Mouse (Mus musculus) hindbrain, embryonic 10.5 days (tissue): ENCODE results near the gene Pkdrej. TPM values are rescaled to one million over a fixed set of nuclear protein-coding genes. Genes with fewer than 3 reads are reported as not detected.
"Not testable (repeated sequence)": the region's sequence is repeated elsewhere in the genome, so short reads cannot be mapped to it uniquely, and the experiment has no call there.

Experiments
- DNase-seq: peaks from one replicate; pipeline ENCODE4 v3.0.0-alpha.2; 2017; ENCODE audit warnings: low spot score
- H3K27ac ChIP-seq: fragments of 300-500 bp; sonication (generic); 2 replicates; pipeline ENCODE4 v1.5.1; 2016; ENCODE audit warnings: mild to moderate bottlenecking, moderate library complexity
- H3K27me3 ChIP-seq: fragments of 300-500 bp; sonication (generic); 2 replicates; pipeline ENCODE4 v1.6.1; 2016; ENCODE audit warnings: mild to moderate bottlenecking; ENCODE audit not compliant: poor library complexity, insufficient read depth, severe bottlenecking
- H3K36me3 ChIP-seq: fragments of 300-500 bp; sonication (generic); 2 replicates; pipeline ENCODE4 v1.6.1; 2016; ENCODE audit warnings: mild to moderate bottlenecking, moderate library complexity
- H3K4me1 ChIP-seq: fragments of 300-500 bp; sonication (generic); replicated peaks from 2 replicates; pipeline ENCODE4 v1.6.1; 2016; ENCODE audit warnings: mild to moderate bottlenecking
- H3K4me3 ChIP-seq: fragments of 300-500 bp; sonication (generic); 2 replicates; pipeline ENCODE4 v1.5.1; 2016; ENCODE audit warnings: mild to moderate bottlenecking, moderate library complexity
- H3K9me3 ChIP-seq: fragments of 300-500 bp; sonication (generic); 2 replicates; pipeline ENCODE4 v1.6.1; 2016; ENCODE audit warnings: mild to moderate bottlenecking, moderate library complexity
- WGBS: fragments of 180-500 bp; shearing (Covaris S2); methylation state at CpG from one replicate; pipeline ENCODE4 v1.1.7; 2016; 5-methylcytosine and 5-hydroxymethylcytosine counted together
- polyA plus RNA-seq: library from polyadenylated mRNA; unstranded; fragments of >200 nt; fragmentation: Nextera tagmentation; extraction: Ambion mirVana; gene quantifications from 2 replicates; pipeline ENCODE4 v1.2.1, GENCODE M21; 2016

The Pkdrej gene
- polyA plus RNA-seq, 1 experiment from 2014 or later = not detected

DNA sequence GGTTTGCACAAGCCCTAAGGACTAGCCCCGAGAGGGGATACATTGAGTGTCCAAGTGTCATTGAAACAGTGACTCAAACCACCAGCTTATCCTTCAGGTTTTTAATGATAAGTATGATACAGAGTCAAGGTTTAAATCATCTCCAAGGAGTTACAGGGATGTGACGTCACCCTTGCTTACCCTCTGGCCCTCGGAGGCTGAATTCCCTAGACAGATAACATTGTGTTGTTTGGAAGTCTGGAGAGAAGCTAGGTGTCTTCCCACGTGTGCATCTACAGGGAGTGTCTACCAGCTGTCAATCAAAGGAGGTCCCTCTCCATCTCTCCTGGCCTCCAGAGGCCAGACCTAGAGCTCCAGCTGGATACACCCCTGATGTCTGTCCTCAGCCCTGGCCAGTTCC is 14.6 kb downstream of the Pkdrej start:
- Histone ChIP-seq H3K27me3 (no peaks in the 10 kb centered on the region), H3K36me3 (no peaks in the 10 kb centered on the region), H3K27ac (no peak overlapping the region), H3K9me3 (no peaks in the 10 kb centered on the region), H3K4me3 (no peak overlapping the region), H3K4me1 (peaks cover 11% of the 10 kb centered on the region)
- DNase-seq = no peak
- 86% methylated on average over 4 of the region's 4 CpGs for WGBS

DNA sequence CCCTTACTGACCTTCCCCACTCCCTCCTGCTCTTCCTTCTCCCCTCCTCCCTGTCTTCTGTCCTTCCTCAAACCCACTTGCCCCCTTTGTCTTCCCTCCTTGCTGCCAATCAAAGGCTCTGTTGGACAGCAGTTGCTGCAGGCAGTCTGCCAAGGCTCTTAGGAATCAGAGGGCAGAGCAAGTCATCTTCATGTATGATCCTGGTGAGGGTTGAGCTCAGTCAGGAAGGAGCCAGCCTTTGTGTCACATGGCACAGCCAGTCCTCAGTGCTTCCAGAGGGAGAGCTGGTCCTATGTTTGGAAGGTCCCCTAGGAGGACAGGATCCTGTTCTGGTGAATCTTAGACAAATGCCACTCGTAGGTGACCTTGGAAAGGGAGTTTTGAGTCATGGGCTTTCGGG is 18.6 kb downstream of the Pkdrej start:
- H3K4me3 ChIP-seq = no peak overlapping the region
- WGBS = 80% methylated on average over 2 of the region's 2 CpGs
- DNase-seq = no peak
- H3K9me3 ChIP-seq = no peaks in the 10 kb centered on the region
- no peaks in the 10 kb centered on the region for H3K4me1 ChIP-seq
- no peak overlapping the region for H3K27ac ChIP-seq
- H3K36me3 ChIP-seq = no peaks in the 10 kb centered on the region
- H3K27me3 ChIP-seq = no peaks in the 10 kb centered on the region

DNA sequence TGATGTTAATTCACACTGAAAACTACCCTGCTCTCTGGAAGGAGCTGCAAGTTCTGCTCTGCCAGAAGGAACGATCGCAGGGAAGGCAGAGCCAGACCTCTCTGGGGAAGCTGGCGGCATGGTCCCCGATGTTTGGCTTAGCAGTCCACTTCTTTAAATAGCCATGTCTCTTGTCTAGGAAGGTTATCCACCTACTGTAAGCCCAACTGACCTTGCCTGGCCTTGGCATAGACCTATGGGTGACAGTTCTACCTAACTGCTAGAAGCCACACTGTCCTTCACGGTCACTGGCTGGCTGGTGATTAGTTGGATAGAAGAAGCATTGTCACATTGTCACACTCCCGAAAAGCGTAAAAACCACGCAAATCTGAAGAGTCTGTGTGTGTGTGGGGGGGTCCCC is 22.9 kb downstream of the Pkdrej start:
- 93% methylated on average over 8 of the region's 8 CpGs for WGBS
- no peak for DNase-seq
- Histone ChIP-seq H3K9me3 (no peaks in the 10 kb centered on the region), H3K27me3 (no peaks in the 10 kb centered on the region), H3K27ac (no peak overlapping the region), H3K36me3 (no peaks in the 10 kb centered on the region), H3K4me3 (no peak overlapping the region), H3K4me1 (no peaks in the 10 kb centered on the region)

DNA sequence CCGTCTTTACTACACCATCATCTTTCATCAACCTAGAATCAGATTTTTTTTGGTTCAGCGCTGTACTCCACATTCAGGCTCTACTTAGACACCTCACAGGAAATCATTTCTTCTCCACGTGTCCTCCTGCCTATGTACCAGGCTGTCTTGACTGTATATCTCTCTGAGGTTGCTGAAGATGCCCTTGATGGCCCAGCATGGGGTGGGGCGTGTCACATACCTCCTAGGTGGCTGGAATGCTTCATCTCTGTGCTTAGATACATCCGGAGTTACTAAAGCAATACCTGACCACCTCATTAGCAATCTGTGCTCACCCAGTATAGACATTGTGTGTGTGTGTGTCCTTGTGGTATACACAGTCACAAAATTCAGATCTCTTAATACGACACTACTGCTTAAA is 26.0 kb downstream of the Pkdrej start:
- Histone ChIP-seq H3K36me3 (no peaks in the 10 kb centered on the region), H3K27ac (no peak overlapping the region), H3K9me3 (no peaks in the 10 kb centered on the region), H3K4me3 (no peak overlapping the region), H3K4me1 (no peaks in the 10 kb centered on the region), H3K27me3 (no peaks in the 10 kb centered on the region)
- 82% methylated on average over 6 of the region's 6 CpGs for WGBS
- DNase-seq = no peak

DNA sequence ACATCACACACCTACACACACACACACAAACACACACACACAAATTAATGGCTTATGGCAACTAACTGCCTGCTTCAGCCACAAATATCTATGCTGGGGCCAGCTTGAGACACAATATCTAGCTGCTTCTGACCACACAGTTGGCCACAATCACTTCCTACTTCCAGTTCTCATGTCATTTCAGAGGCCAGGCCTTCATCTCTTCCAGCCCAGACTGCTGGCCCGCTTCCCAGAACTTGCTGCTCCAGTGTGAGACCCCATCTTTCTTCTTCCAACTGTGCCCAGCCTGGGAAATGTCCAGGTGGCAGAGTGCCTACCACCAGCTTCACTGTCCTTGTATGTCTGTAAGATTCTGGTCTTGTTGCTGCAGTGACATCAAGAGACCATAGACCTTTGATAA is 28.7 kb downstream of the Pkdrej start:
- no peak for DNase-seq
- no peaks in the 10 kb centered on the region for H3K27me3 ChIP-seq
- H3K4me3 ChIP-seq = no peak overlapping the region
- 82% methylated on average over 1 of the region's 1 CpGs for WGBS
- H3K9me3 ChIP-seq = no peaks in the 10 kb centered on the region
- no peaks in the 10 kb centered on the region; the same call in 1 of the 2 replicates for H3K4me1 ChIP-seq
- H3K36me3 ChIP-seq = no peaks in the 10 kb centered on the region
- no peak overlapping the region for H3K27ac ChIP-seq

DNA sequence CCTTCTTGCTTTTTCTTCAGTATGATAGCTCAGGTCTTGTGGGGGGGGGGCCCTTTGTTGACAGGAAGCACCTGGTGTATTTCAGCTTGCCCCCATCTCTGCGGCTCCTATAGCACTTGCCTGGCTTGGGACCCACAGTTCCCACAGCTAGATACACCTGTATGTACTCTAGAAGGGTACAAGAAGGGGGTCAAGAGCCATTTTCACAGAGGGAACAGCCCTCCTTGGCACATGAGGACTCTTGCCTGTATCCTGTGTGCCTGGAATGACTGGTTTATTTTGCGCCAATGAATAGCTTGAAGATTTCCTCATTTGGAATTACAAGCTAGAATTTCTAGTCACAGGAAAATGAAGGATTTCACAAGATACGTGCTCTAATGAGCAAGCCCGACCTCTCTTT is 30.1 kb downstream of the Pkdrej start:
- H3K36me3 ChIP-seq = no peaks in the 10 kb centered on the region

DNA sequence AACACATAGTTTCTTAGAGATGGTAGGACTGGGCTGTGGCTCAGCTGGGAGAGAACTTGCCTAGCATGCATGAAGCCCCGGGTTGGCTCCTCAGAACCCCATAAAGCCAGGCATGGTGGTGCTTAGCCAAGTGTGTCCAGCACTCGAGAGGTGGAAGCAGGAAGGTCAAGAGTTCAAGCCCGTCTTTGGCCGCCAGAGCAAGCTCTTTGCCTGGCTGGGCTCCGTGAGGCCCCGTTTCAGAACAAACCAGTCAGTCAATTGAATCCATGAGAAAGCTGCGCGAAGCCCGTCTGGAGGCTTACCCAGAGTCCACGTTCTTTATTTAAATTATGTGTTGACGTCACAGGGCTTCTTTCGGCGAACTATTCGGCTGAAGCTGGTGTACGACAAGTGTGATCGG is 32.9 kb downstream of the Pkdrej start:
- WGBS = 75% methylated on average over 16 of the region's 16 CpGs
- no peaks in the 10 kb centered on the region for H3K36me3 ChIP-seq
- no peak for DNase-seq
- no peak overlapping the region for H3K27ac ChIP-seq
- no peaks in the 10 kb centered on the region; the same call in 1 of the 2 replicates for H3K4me1 ChIP-seq
- H3K4me3 ChIP-seq = no peak overlapping the region
- no peaks in the 10 kb centered on the region for H3K27me3 ChIP-seq
- H3K9me3 ChIP-seq = no peaks in the 10 kb centered on the region

More for the DNA sequence above, 30.1 kb downstream of the Pkdrej start:
- no peaks in the 10 kb centered on the region for H3K9me3 ChIP-seq
- no peaks in the 10 kb centered on the region; the same call in 1 of the 2 replicates for H3K4me1 ChIP-seq
- H3K27me3 ChIP-seq = no peaks in the 10 kb centered on the region
- no peak for DNase-seq
- H3K27ac ChIP-seq = no peak overlapping the region
- H3K4me3 ChIP-seq = no peak overlapping the region
- WGBS = 86% methylated on average over 4 of the region's 4 CpGs

DNA sequence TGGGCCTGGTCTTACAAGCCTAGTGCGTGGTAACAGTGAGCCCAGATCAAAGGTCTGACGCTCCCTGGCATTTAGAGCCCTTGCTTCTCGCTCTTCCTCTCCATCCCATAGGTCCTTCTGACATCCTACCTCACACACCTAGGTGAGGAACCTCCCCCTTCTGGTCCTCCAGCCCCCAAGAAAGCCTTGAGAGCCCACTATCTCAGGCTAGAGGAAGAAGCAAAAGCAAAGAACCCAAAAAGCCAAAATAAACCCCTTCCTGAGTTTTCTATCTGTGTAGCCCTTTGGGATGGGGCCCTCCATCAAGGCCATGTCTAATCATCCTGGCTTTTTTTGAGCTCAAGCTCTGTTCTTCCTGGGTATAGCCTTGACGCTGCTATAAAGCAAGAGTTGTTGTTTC is 33.5 kb downstream of the Pkdrej start:
- no peak for DNase-seq
- no peaks in the 10 kb centered on the region; the same call in 1 of the 2 replicates for H3K4me1 ChIP-seq
- WGBS = 88% methylated on average over 4 of the region's 4 CpGs

DNA sequence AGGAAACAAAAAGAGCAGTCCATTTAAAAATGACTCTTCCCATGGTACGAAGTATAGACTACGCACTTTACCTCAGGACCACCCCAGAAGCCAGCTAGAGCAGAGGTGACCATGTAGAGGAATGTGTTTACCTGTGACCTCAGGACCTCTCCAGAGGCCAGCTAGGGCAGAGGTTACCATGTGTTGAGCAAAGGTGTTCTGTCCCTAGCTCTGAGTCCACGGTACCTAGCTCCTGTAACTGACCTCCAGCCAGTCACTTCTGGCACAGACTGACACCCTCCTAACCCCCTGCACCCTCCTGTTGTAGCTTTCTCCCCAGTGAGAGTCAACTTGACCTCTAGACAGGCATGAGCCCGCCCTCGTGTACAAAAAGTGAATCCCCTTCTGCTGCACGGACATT is 34.1 kb downstream of the Pkdrej start:
- Histone ChIP-seq H3K9me3 (no peaks in the 10 kb centered on the region), H3K4me1 (no peaks in the 10 kb centered on the region; the same call in 1 of the 2 replicates), H3K27me3 (no peaks in the 10 kb centered on the region), H3K27ac (no peak overlapping the region), H3K4me3 (no peak overlapping the region), H3K36me3 (no peaks in the 10 kb centered on the region)
- DNase-seq = no peak
- WGBS = 88% methylated on average over 6 of the region's 6 CpGs

More for the DNA sequence above, 33.5 kb downstream of the Pkdrej start:
- H3K27me3 ChIP-seq = no peaks in the 10 kb centered on the region
- no peak overlapping the region for H3K4me3 ChIP-seq
- H3K27ac ChIP-seq = no peak overlapping the region
- no peaks in the 10 kb centered on the region for H3K9me3 ChIP-seq
- no peaks in the 10 kb centered on the region for H3K36me3 ChIP-seq

DNA sequence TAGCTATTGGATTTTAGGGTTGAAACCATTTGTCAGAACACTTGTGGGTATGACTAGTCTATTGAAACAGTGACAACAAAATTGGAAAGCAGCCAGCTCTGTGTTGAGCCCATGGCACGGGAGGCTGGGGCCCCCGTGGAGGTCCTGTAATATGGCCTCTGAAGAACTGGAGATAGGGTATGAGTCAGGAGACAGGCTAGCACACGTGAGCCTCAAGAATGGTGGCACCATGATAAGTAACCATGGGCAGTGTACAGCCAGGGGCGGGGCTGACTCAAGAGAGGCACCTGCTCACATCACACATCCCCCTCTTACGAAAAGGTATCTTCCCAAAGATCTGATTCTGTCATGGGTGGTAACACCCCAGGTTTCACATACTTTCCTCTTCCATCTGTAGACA is 34.8 kb downstream of the Pkdrej start:
- no peak for DNase-seq
- 83% methylated on average over 5 of the region's 5 CpGs for WGBS
- Histone ChIP-seq H3K9me3 (no peaks in the 10 kb centered on the region), H3K27me3 (no peaks in the 10 kb centered on the region), H3K4me3 (no peak overlapping the region), H3K36me3 (no peaks in the 10 kb centered on the region), H3K27ac (no peak overlapping the region), H3K4me1 (no peaks in the 10 kb centered on the region; the same call in 1 of the 2 replicates)

DNA sequence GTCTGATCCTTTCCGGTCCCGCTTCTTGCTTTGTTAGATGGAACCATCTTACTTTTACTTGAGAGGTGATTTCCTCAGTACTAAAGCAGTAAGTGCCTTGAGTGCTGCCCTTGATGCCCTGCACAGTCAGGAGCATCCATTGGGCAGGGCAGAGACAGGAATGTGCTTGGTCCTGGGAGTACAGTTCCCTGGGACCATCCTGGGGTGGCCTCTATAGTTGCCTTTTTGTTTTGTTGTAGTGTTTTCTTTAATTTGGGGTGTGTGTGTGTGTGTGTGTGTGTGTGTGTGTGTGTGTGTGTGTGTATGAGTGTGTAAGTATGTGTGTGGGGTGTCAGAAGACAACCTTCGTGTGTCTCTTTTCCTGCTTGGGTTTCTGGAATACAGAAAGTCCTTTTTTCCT is 37.2 kb downstream of the Pkdrej start:
- Histone ChIP-seq H3K4me3 (no peak overlapping the region), H3K27me3 (no peaks in the 10 kb centered on the region), H3K4me1 (no peaks in the 10 kb centered on the region; the same call in 1 of the 2 replicates), H3K27ac (no peak overlapping the region), H3K9me3 (no peaks in the 10 kb centered on the region), H3K36me3 (no peaks in the 10 kb centered on the region)
- WGBS = 92% methylated on average over 3 of the region's 3 CpGs
- DNase-seq = no peak

DNA sequence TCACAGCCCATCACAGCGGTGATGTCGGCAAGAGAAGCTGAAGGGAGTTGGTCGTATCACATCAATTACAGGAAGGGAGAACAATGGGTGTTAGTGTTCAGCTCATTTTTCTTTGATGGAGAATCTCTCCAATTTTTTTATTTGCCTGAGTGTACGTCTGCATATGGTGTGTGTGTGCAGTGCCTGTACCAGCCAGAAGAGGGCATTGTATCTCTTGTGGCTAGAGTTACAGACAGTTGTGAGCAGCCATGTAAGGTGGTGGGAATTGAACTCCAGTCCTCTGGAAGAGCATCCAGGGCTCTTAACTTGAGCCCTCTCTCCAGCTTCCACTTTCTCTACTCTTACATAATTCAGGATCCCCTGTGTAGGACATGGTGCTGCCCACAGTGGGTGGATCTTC is 38.4 kb downstream of the Pkdrej start:
- WGBS = 91% methylated on average over 4 of the region's 4 CpGs
- Histone ChIP-seq H3K4me3 (no peak overlapping the region), H3K9me3 (no peaks in the 10 kb centered on the region)

DNA sequence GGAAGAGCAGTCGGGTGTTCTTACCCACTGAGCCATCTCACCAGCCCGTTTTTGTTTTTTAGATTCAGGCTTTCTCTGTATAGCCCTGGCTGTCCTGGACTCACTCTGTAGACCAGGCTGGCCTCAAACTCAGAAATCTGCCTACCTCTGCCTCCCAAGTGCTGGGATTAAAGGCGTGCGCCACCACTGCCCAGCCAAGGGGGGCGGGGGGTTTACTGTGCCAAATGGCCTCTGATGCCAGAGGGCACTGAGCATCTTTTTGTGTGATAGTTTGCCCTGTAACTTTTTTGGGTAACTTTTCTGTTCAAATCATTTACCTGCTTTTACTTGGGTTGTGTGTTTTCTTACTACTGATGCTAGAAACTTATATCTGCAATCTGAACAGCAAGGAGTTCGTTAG is 42.6 kb downstream of the Pkdrej start:
- H3K4me3 ChIP-seq, H3K27ac ChIP-seq, H3K27me3 ChIP-seq, H3K4me1 ChIP-seq, H3K36me3 ChIP-seq, DNase-seq, H3K9me3 ChIP-seq: not testable (repeated sequence)
- WGBS = 90% methylated on average over 6 of the region's 6 CpGs

More for the DNA sequence above, 38.4 kb downstream of the Pkdrej start:
- H3K27ac ChIP-seq = no peak overlapping the region
- no peak for DNase-seq
- no peaks in the 10 kb centered on the region for H3K4me1 ChIP-seq
- no peaks in the 10 kb centered on the region for H3K27me3 ChIP-seq
- H3K36me3 ChIP-seq = no peaks in the 10 kb centered on the region

DNA sequence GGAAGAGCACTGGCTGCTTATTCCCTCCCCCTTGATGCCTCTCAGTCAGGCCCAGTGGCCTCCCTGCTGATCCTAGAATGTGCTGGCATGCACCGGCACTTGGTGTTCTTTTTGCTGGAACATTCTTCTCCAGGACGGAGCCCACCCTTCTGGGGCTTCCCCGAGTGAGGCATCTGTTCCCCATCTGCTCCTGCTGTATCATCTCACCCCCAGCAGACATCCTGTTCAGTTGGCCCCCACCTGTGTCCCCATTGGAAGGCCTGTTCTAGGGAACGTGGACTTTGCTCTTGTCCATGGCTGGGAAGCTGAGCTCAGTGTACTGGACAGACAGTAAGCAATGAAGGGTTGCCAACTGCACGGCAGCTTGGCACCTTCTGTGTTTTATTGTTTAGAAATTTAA is 44.8 kb downstream of the Pkdrej start:
- Histone ChIP-seq H3K27me3 (no peaks in the 10 kb centered on the region), H3K4me3 (no peak overlapping the region), H3K4me1 (no peaks in the 10 kb centered on the region), H3K36me3 (no peaks in the 10 kb centered on the region), H3K27ac (no peak overlapping the region), H3K9me3 (no peaks in the 10 kb centered on the region)
- 77% methylated on average over 5 of the region's 5 CpGs for WGBS
- no peak for DNase-seq
